Mouse (Mus musculus) cerebellum, adult 2 months (tissue): ENCODE measurements around the gene Mef2d.

Experiments used
- CTCF ChIP-seq: fragments of 200-500 bp; IDR thresholded peaks from 2 replicates; pipeline ENCODE4 v1.5.1; 2011; ENCODE audit warnings: low read depth, mild to moderate bottlenecking, control low read depth, low read length, moderate library complexity, borderline replicate concordance; ENCODE audit not compliant: insufficient read depth
- POLR2A ChIP-seq: fragments of 200-500 bp; IDR thresholded peaks from 2 replicates; pipeline ENCODE4 v1.6.1; 2011; ENCODE audit warnings: low read length, control low read depth, borderline replicate concordance; ENCODE audit not compliant: insufficient read depth

DNA sequence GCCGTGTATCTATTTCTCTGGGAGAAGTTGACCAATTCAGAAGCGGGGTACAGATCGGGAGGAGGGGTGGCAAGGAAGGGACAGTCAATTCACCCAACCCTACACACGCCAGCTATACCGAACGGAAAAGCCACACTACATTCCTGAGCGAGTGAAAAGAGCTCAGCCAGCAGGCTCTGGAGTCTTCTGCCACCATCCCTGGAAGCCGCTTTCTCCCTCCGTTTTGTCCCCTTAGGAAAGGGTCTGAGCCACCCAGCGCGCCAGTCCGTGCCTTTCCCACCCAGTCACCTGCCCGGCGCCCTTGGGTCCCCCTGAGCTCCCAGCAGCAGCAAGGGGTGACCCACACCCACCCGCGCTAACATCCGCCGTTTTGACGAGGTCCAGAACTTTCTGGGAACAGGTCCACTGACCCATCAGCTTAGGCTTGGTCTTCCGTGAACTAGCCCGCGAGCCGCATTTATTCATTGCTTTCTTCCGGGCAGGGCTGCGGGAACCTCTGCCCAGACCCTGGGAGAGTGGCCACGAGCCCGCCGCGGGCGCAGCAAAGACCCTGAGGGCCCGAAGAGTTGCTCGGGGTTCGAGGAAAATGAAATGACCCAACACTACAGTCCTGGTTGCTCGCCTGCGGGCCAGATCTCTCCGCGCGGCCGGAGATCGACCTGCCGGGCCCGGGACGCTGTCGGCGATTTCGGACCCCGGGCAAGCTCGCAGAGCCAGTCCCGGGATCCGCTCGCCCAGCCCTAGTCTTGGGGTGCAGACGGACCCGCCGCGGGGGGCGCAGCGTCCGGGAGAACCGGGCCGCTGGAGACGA is 58.2 kb downstream of the Mef2d start:
- TF ChIP-seq CTCF (no peak), POLR2A (no peak)
